Mouse (Mus musculus): ENCODE data around the gene Slc22a5.

DNA sequence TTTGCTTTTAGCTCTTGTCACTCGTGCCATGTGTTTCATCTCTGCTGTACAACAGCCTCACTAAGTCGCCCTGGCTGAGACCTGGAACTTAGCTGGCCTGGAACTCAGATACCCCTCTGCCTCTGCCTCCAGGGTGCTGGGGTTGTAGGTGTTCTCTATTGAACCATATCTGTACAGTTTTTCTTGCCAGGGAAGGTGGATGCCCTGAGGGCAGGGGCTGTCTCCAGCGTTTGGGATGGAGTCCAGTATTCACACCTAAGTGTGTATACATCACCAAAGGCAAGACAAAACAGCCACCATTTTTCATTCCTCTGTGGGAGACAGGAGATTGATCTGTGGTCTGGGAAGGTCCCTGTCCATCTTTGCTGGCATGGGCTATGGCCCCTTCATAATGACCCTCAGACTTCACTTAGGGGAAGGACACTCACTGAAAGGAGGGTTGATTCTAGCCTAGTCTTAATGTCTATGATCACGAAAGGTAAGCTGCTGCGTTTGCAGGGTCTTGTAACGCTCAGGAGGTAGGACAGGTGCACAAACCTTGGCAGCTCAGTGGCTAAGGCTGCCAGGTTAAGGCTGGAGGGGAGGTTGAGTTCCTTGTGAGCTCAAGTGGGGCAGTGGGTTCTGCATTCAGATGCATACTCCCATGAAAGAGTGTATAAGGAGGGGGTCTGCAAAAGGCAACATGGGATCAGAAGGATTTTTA lies 33.3 kb downstream of the Slc22a5 start:
- TF ChIP-seq CTCF (IDR thresholded peaks at IDR 0.05) (no peak), EP300 (IDR thresholded peaks at IDR 0.05; ENCODE audit: insufficient read depth, low read depth, low read length) (no peak)
